Mouse (Mus musculus) hindbrain, embryonic 15.5 days (tissue): Measurements from ENCODE around the gene Vipr1. TPM values are rescaled to one million over a fixed set of nuclear protein-coding genes. Genes with fewer than 3 reads are reported as not detected.
"Not testable (repeated sequence)": the region's sequence is repeated elsewhere in the genome, so short reads cannot be mapped to it uniquely, and the experiment has no call there.

Source experiments
- ATAC-seq: fragments of 200-750 bp; cut with Nextera tagmentation; 2 replicates; pipeline ENCODE4 v1.8.0; 2017; ENCODE audit warnings: low read depth, moderate number of reproducible peaks, moderate TSS enrichment; ENCODE audit not compliant: low FRiP score
- H3K27ac ChIP-seq: fragments of 300-500 bp; sonication (generic); replicated peaks from 2 replicates; pipeline ENCODE4 v1.5.1; 2015; ENCODE audit warnings: mild to moderate bottlenecking, inconsistent platforms
- H3K27me3 ChIP-seq: fragments of 300-500 bp; sonication (generic); 2 replicates; pipeline ENCODE4 v1.6.1; 2015; ENCODE audit warnings: control low read depth, inconsistent platforms
- H3K36me3 ChIP-seq: fragments of 300-500 bp; sonication (generic); 2 replicates; pipeline ENCODE4 v1.6.1; 2015; ENCODE audit warnings: control low read depth, inconsistent platforms
- H3K4me1 ChIP-seq: fragments of 300-500 bp; sonication (generic); replicated peaks from 2 replicates; pipeline ENCODE4 v1.6.1; 2015; ENCODE audit warnings: control low read depth, inconsistent platforms
- H3K4me2 ChIP-seq: fragments of 300-500 bp; sonication (generic); 2 replicates; pipeline ENCODE4 v1.6.1; 2015; ENCODE audit warnings: moderate library complexity, mild to moderate bottlenecking, inconsistent platforms
- H3K4me3 ChIP-seq: fragments of 300-500 bp; sonication (generic); 2 replicates; pipeline ENCODE4 v1.5.1; 2015; ENCODE audit warnings: mild to moderate bottlenecking, inconsistent platforms
- H3K9ac ChIP-seq: fragments of 300-500 bp; sonication (generic); 2 replicates; pipeline ENCODE4 v1.6.1; 2015; ENCODE audit warnings: inconsistent platforms
- H3K9me3 ChIP-seq: fragments of 300-500 bp; sonication (generic); 2 replicates; pipeline ENCODE4 v1.6.1; 2016; ENCODE audit warnings: control low read depth, inconsistent platforms
- WGBS: fragments of 180-500 bp; shearing (Covaris S2); methylation state at CpG from one replicate; pipeline ENCODE4 v1.1.7; 2015; 5-methylcytosine and 5-hydroxymethylcytosine counted together
- polyA plus RNA-seq: library from polyadenylated mRNA; unstranded; fragments of >200 nt; fragmentation: Nextera tagmentation; extraction: Ambion mirVana; gene quantifications from 2 replicates; pipeline ENCODE4 v1.2.1, GENCODE M21; 2015

The Vipr1 gene
- 0.30 and 0.43 TPM in 2 replicates for polyA plus RNA-seq

- under 1% methylated on average over 72 of the region's 79 CpGs for WGBS
- peak within 1 kb of the TSS; percentile 84 for H3K4me2 ChIP-seq
- H3K27ac ChIP-seq = no peak within 1 kb of the TSS
- peak within 1 kb of the TSS; percentile 49 for H3K4me3 ChIP-seq
- peak; percentile 88 for ATAC-seq
- H3K9ac ChIP-seq = peak within 1 kb of the TSS; percentile 44
- H3K27me3 ChIP-seq = peaks cover 44% of the 10 kb centered on the region
- no peaks in the 10 kb centered on the region for H3K36me3 ChIP-seq
- H3K9me3 ChIP-seq = no peaks in the 10 kb centered on the region
- peaks cover 24% of the 10 kb centered on the region for H3K4me1 ChIP-seq
Observed at GRCm38 (mm10) chr9:121642401-121643181, at the start of gene Vipr1. Gene Vipr1, plus strand, starts transcription at chr9:121642716.

GRCm38 (mm10) chr9:121592948-121593550 lies 49.5 kb upstream of the Vipr1 start:
- H3K9ac ChIP-seq = no peak overlapping the region

GRCm38 (mm10) chr9:121593768-121594167 lies 48.7 kb upstream of the Vipr1 start:
- not testable (repeated sequence) for H3K4me3 ChIP-seq, H3K4me2 ChIP-seq, H3K4me1 ChIP-seq, H3K9me3 ChIP-seq, H3K27ac ChIP-seq, ATAC-seq, H3K36me3 ChIP-seq, H3K27me3 ChIP-seq, H3K9ac ChIP-seq
- WGBS = 86% methylated on average over 3 of the region's 3 CpGs

More at GRCm38 (mm10) chr9:121592948-121593550, 49.5 kb upstream of the Vipr1 start:
- Histone ChIP-seq H3K27me3 (no peaks in the 10 kb centered on the region), H3K4me2 (no peak overlapping the region), H3K27ac (no peak overlapping the region), H3K4me3 (no peak overlapping the region), H3K36me3 (no peaks in the 10 kb centered on the region), H3K9me3 (no peaks in the 10 kb centered on the region), H3K4me1 (no peaks in the 10 kb centered on the region)
- ATAC-seq = no peak
- WGBS = 54% methylated on average over 13 of the region's 13 CpGs

GRCm38 (mm10) chr9:121594771-121595170 lies 47.7 kb upstream of the Vipr1 start:
- Histone ChIP-seq H3K27me3 (no peaks in the 10 kb centered on the region), H3K4me1 (peaks cover under 1% of the 10 kb centered on the region), H3K9me3 (no peaks in the 10 kb centered on the region), H3K9ac (no peak overlapping the region), H3K4me2 (no peak overlapping the region), H3K27ac (no peak overlapping the region), H3K4me3 (no peak overlapping the region), H3K36me3 (no peaks in the 10 kb centered on the region)
- 58% methylated on average over 4 of the region's 4 CpGs for WGBS
- no peak for ATAC-seq

GRCm38 (mm10) chr9:121598106-121598505 lies 44.4 kb upstream of the Vipr1 start:
- peaks cover 14% of the 10 kb centered on the region for H3K4me1 ChIP-seq
- no peak overlapping the region for H3K4me3 ChIP-seq
- H3K9me3 ChIP-seq = no peaks in the 10 kb centered on the region
- H3K36me3 ChIP-seq = no peaks in the 10 kb centered on the region
- no peak overlapping the region for H3K27ac ChIP-seq
- H3K4me2 ChIP-seq = no peak overlapping the region
- no peaks in the 10 kb centered on the region for H3K27me3 ChIP-seq
- WGBS = 85% methylated on average over 2 of the region's 2 CpGs
- ATAC-seq = no peak
- no peak overlapping the region for H3K9ac ChIP-seq

- H3K27ac ChIP-seq = no peak overlapping the region
- peaks cover 14% of the 10 kb centered on the region for H3K4me1 ChIP-seq
- H3K4me2 ChIP-seq = no peak overlapping the region
- ATAC-seq = no peak
- no peaks in the 10 kb centered on the region for H3K36me3 ChIP-seq
- no peak overlapping the region for H3K4me3 ChIP-seq
- H3K27me3 ChIP-seq = no peaks in the 10 kb centered on the region
- WGBS = 77% methylated on average over 6 of the region's 6 CpGs
- no peak overlapping the region for H3K9ac ChIP-seq
- H3K9me3 ChIP-seq = no peaks in the 10 kb centered on the region
Observed at GRCm38 (mm10) chr9:121599551-121599950, 43.0 kb upstream of the Vipr1 start.

GRCm38 (mm10) chr9:121600201-121600860 lies 42.2 kb upstream of the Vipr1 start:
- Histone ChIP-seq H3K4me2 (no peak overlapping the region), H3K36me3 (no peaks in the 10 kb centered on the region), H3K4me3 (no peak overlapping the region), H3K9ac (no peak overlapping the region), H3K9me3 (no peaks in the 10 kb centered on the region), H3K4me1 (peaks cover 14% of the 10 kb centered on the region), H3K27me3 (no peaks in the 10 kb centered on the region), H3K27ac (no peak overlapping the region)
- 53% methylated on average over 13 of the region's 13 CpGs for WGBS
- ATAC-seq = no peak

GRCm38 (mm10) chr9:121600861-121601427 lies 41.6 kb upstream of the Vipr1 start:
- no peaks in the 10 kb centered on the region for H3K27me3 ChIP-seq
- no peak overlapping the region for H3K9ac ChIP-seq
- H3K27ac ChIP-seq = no peak overlapping the region
- no peaks in the 10 kb centered on the region for H3K9me3 ChIP-seq
- H3K4me2 ChIP-seq = no peak overlapping the region
- H3K4me1 ChIP-seq = peaks cover 14% of the 10 kb centered on the region
- no peaks in the 10 kb centered on the region for H3K36me3 ChIP-seq
- H3K4me3 ChIP-seq = no peak overlapping the region
- 29% methylated on average over 6 of the region's 6 CpGs for WGBS
- no peak for ATAC-seq

GRCm38 (mm10) chr9:121602381-121602780 lies 40.1 kb upstream of the Vipr1 start:
- WGBS = 86% methylated on average over 2 of the region's 2 CpGs

GRCm38 (mm10) chr9:121605414-121606278 lies 36.9 kb upstream of the Vipr1 start:
- Histone ChIP-seq H3K4me3 (no peak overlapping the region), H3K36me3 (no peaks in the 10 kb centered on the region), H3K27ac (no peak overlapping the region), H3K27me3 (no peaks in the 10 kb centered on the region), H3K9ac (no peak overlapping the region), H3K4me1 (peaks cover 8% of the 10 kb centered on the region), H3K4me2 (no peak overlapping the region), H3K9me3 (no peaks in the 10 kb centered on the region)
- 58% methylated on average over 12 of the region's 12 CpGs for WGBS
- ATAC-seq = peak; percentile 79

More at GRCm38 (mm10) chr9:121602381-121602780, 40.1 kb upstream of the Vipr1 start:
- no peak overlapping the region for H3K4me3 ChIP-seq
- no peak for ATAC-seq
- H3K36me3 ChIP-seq = no peaks in the 10 kb centered on the region
- H3K9me3 ChIP-seq = no peaks in the 10 kb centered on the region
- peaks cover 14% of the 10 kb centered on the region for H3K4me1 ChIP-seq
- no peaks in the 10 kb centered on the region for H3K27me3 ChIP-seq
- H3K9ac ChIP-seq = no peak overlapping the region
- no peak overlapping the region for H3K4me2 ChIP-seq
- H3K27ac ChIP-seq = no peak overlapping the region

- H3K9ac ChIP-seq = no peak overlapping the region
- H3K27me3 ChIP-seq = no peaks in the 10 kb centered on the region
- no peaks in the 10 kb centered on the region; the same call in 1 of the 2 replicates for H3K4me1 ChIP-seq
- H3K4me2 ChIP-seq = no peak overlapping the region
- ATAC-seq = peak; percentile 56
- no peaks in the 10 kb centered on the region for H3K9me3 ChIP-seq
- no peaks in the 10 kb centered on the region for H3K36me3 ChIP-seq
- no peak overlapping the region for H3K4me3 ChIP-seq
- no peak overlapping the region for H3K27ac ChIP-seq
- WGBS = 17% methylated on average over 1 of the region's 1 CpGs
Observed at GRCm38 (mm10) chr9:121606498-121607096, 35.9 kb upstream of the Vipr1 start.
